14 mouse cellular contexts compared by ENCODE assay signal in genomic region chr5:89277616-89278015, GRCm38 (mm10).
DNase-seq lines count a peak whose midpoint lies in the region; ATAC-seq lines count a peak whose summit lies in the region.
"Had no signal": no experiment of that assay in that cellular context is flagged by ENCODE, and none has a peak within 500 bp of the region (broad histone marks: within the 10 kb centered on the region; RNA-seq: fewer than 3 reads in every experiment).

No protein-coding gene starts in this region.

- no peak overlapping the region for H3K27ac ChIP-seq in intestine, embryonic 15.5 days
- H3K27ac ChIP-seq in liver, embryonic 11.5 days (ENCODE audit: low read depth, low read length) = no peak overlapping the region
- H3K27ac ChIP-seq in forebrain, embryonic 11.5 days (ENCODE audit: low read depth, low read length) = no peak overlapping the region
- H3K27ac ChIP-seq: heart, embryonic 10.5 days; midbrain, embryonic 12.5 days had no signal

- H3K4me2 ChIP-seq in intestine, embryonic 15.5 days (replicated peaks) = no peak overlapping the region
- H3K4me2 ChIP-seq in liver, embryonic 11.5 days = no peak overlapping the region
- no peak overlapping the region for H3K4me2 ChIP-seq in forebrain, embryonic 11.5 days (ENCODE audit: low read depth, low read length, severe bottlenecking)
- H3K4me2 ChIP-seq: midbrain, embryonic 12.5 days had no signal

- DNase-seq in NIH3T3 (ENCODE audit: low read depth) = peak; percentile 13
- DNase-seq in liver, embryonic 11.5 days (ENCODE audit: low spot score) = no peak
- DNase-seq in lung, postnatal 25 days (ENCODE audit: low spot score) = peak; percentile 83
- no peak for DNase-seq in frontal cortex, postnatal 10 days (ENCODE audit: low spot score in 2 of 2)
- DNase-seq in cerebellum, adult 11-12 months = no peak
- no peak for DNase-seq in forebrain, embryonic 11.5 days (ENCODE audit: low spot score)
- no peak for DNase-seq in frontal cortex, adult 2 months (ENCODE audit: extremely low spot score in 1 of 2, low spot score in 1 of 2)
- DNase-seq: adrenal gland, postnatal 25 days; cerebellum, postnatal 10 days had no signal

- H3K9me3 ChIP-seq in intestine, embryonic 15.5 days = no peaks in the 10 kb centered on the region
- no peaks in the 10 kb centered on the region for H3K9me3 ChIP-seq in liver, embryonic 11.5 days (ENCODE audit: control insufficient read depth, low read length)
- H3K9me3 ChIP-seq in forebrain, embryonic 11.5 days (ENCODE audit: control insufficient read depth, low read length) = no peaks in the 10 kb centered on the region
- H3K9me3 ChIP-seq: heart, embryonic 10.5 days; midbrain, embryonic 12.5 days had no signal

- peak; percentile 95 for ATAC-seq in intestine, embryonic 15.5 days
- peak; percentile 50; the same call in 1 of the 2 replicates for ATAC-seq in liver, embryonic 11.5 days (replicated peaks; ENCODE audit: low FRiP score)
- no peak for ATAC-seq in forebrain, embryonic 11.5 days (replicated peaks; ENCODE audit: low FRiP score)
- ATAC-seq: hindbrain, embryonic 16.5 days had no signal

- 66% methylated on average over 5 of the region's 5 CpGs for WGBS in intestine, embryonic 15.5 days
- 54% methylated on average over 5 of the region's 5 CpGs for WGBS in liver, embryonic 11.5 days
- WGBS in forebrain, embryonic 11.5 days = 79% methylated on average over 5 of the region's 5 CpGs

- no peaks in the 10 kb centered on the region for H3K27me3 ChIP-seq in intestine, embryonic 15.5 days (replicated peaks)
- no peaks in the 10 kb centered on the region for H3K27me3 ChIP-seq in liver, embryonic 11.5 days (replicated peaks; ENCODE audit: control insufficient read depth, insufficient read depth, low read length)
- H3K27me3 ChIP-seq in forebrain, embryonic 11.5 days (ENCODE audit: control insufficient read depth, insufficient read depth, low read length) = no peaks in the 10 kb centered on the region
- H3K27me3 ChIP-seq: midbrain, embryonic 12.5 days had no signal

- H3K36me3 ChIP-seq in intestine, embryonic 15.5 days = no peaks in the 10 kb centered on the region
- H3K36me3 ChIP-seq in liver, embryonic 11.5 days (ENCODE audit: control insufficient read depth, insufficient read depth, low read length) = no peaks in the 10 kb centered on the region
- H3K36me3 ChIP-seq in forebrain, embryonic 11.5 days (ENCODE audit: control insufficient read depth, insufficient read depth, low read length) = no peaks in the 10 kb centered on the region
- H3K36me3 ChIP-seq: G1E; heart, embryonic 10.5 days; midbrain, embryonic 12.5 days had no signal

- H3K4me3 ChIP-seq in intestine, embryonic 15.5 days (replicated peaks) = no peak overlapping the region
- no peak overlapping the region for H3K4me3 ChIP-seq in liver, embryonic 11.5 days (ENCODE audit: low read depth, low read length)
- H3K4me3 ChIP-seq in forebrain, embryonic 11.5 days (ENCODE audit: low read depth, low read length) = no peak overlapping the region
- H3K4me3 ChIP-seq: heart, embryonic 10.5 days; midbrain, embryonic 12.5 days had no signal

- H3K9ac ChIP-seq in intestine, embryonic 15.5 days = no peak overlapping the region
- H3K9ac ChIP-seq in liver, embryonic 11.5 days (ENCODE audit: low read depth, low read length) = no peak overlapping the region
- H3K9ac ChIP-seq in forebrain, embryonic 11.5 days (ENCODE audit: low read length) = no peak overlapping the region
- H3K9ac ChIP-seq: midbrain, embryonic 12.5 days had no signal

- H3K4me1 ChIP-seq in intestine, embryonic 15.5 days (replicated peaks) = no peaks in the 10 kb centered on the region
- no peaks in the 10 kb centered on the region for H3K4me1 ChIP-seq in liver, embryonic 11.5 days (replicated peaks; ENCODE audit: control insufficient read depth, insufficient read depth, low read length)
- no peaks in the 10 kb centered on the region for H3K4me1 ChIP-seq in forebrain, embryonic 11.5 days (replicated peaks; ENCODE audit: control insufficient read depth, insufficient read depth, low read length)
- H3K4me1 ChIP-seq: heart, embryonic 10.5 days; midbrain, embryonic 12.5 days had no signal

Comparison
In these comparisons a context has a peak if more than half of its experiments do, and no peak if none do; other contexts are left out.
1. DNase-seq: peak in NIH3T3 (single experiment) and lung, postnatal 25 days (single experiment); none in liver, embryonic 11.5 days (single experiment), frontal cortex, postnatal 10 days (0 of 2), cerebellum, adult 11-12 months (single experiment), forebrain, embryonic 11.5 days (single experiment) and frontal cortex, adult 2 months (0 of 2).